Mouse (Mus musculus) embryonic facial prominence, embryonic 13.5 days (tissue): ENCODE results near the gene Ipcef1. TPM values are rescaled to one million over a fixed set of nuclear protein-coding genes. Genes with fewer than 3 reads are reported as not detected.

Experiments used
- ATAC-seq: fragments of 200-750 bp; cut with Nextera tagmentation; 2 replicates; pipeline ENCODE4 v1.8.0; 2017; ENCODE audit warnings: low read depth; ENCODE audit not compliant: insufficient number of reproducible peaks, insufficient read depth, low FRiP score, low TSS enrichment
- H3K27ac ChIP-seq: fragments of 300-500 bp; sonication (generic); 2 replicates; pipeline ENCODE4 v1.5.1; 2015; ENCODE audit warnings: moderate library complexity, mild to moderate bottlenecking, inconsistent platforms
- H3K27me3 ChIP-seq: fragments of 300-500 bp; sonication (generic); 2 replicates; pipeline ENCODE4 v1.6.1; 2015; ENCODE audit warnings: mild to moderate bottlenecking, inconsistent platforms
- H3K36me3 ChIP-seq: fragments of 300-500 bp; sonication (generic); 2 replicates; pipeline ENCODE4 v1.6.1; 2015; ENCODE audit warnings: mild to moderate bottlenecking, inconsistent platforms
- H3K4me1 ChIP-seq: fragments of 300-500 bp; sonication (generic); 2 replicates; pipeline ENCODE4 v1.6.1; 2015; ENCODE audit warnings: inconsistent platforms
- H3K4me2 ChIP-seq: fragments of 300-500 bp; sonication (generic); 2 replicates; pipeline ENCODE4 v1.6.1; 2015; ENCODE audit warnings: moderate library complexity, mild to moderate bottlenecking, inconsistent platforms
- H3K4me3 ChIP-seq: fragments of 300-500 bp; sonication (generic); 2 replicates; pipeline ENCODE4 v1.5.1; 2015; ENCODE audit warnings: mild to moderate bottlenecking, inconsistent platforms
- H3K9ac ChIP-seq: fragments of 300-500 bp; sonication (generic); 2 replicates; pipeline ENCODE4 v1.6.1; 2015; ENCODE audit warnings: mild to moderate bottlenecking, inconsistent platforms
- H3K9me3 ChIP-seq: fragments of 300-500 bp; sonication (generic); 2 replicates; pipeline ENCODE4 v1.6.1; 2016; ENCODE audit warnings: inconsistent platforms
- WGBS: fragments of 180-500 bp; shearing (Covaris S2); methylation state at CpG from one replicate; pipeline ENCODE4 v1.1.7; 2015; ENCODE audit warnings: mixed read lengths; 5-methylcytosine and 5-hydroxymethylcytosine counted together
- polyA plus RNA-seq: library from polyadenylated mRNA; unstranded; fragments of >200 nt; fragmentation: Nextera tagmentation; extraction: Ambion mirVana; gene quantifications from 2 replicates; pipeline ENCODE4 v1.2.1, GENCODE M21; 2015

Ipcef1 gene
- 0.29 and 0.48 TPM in 2 replicates for polyA plus RNA-seq

GRCm38 (mm10) chr10:7052315-7053017 lies at the start of gene Ipcef1:
TSS of gene Ipcef1 (minus strand) at chr10:7052478.
- 16% methylated on average over 12 of the region's 12 CpGs for WGBS
- no peak for ATAC-seq
- Histone ChIP-seq H3K27me3 (no peaks in the 10 kb centered on the region), H3K36me3 (no peaks in the 10 kb centered on the region), H3K9ac (0 out of 2 replicates have a peak within 1 kb of the TSS, but pooled peaks have one; percentile 40), H3K4me1 (peaks cover 8% of the 10 kb centered on the region; the same call in 1 of the 2 replicates), H3K27ac (no peak within 1 kb of the TSS), H3K4me3 (no peak within 1 kb of the TSS), H3K4me2 (peak within 1 kb of the TSS; percentile 34), H3K9me3 (no peaks in the 10 kb centered on the region)

- no peak overlapping the region for H3K9ac ChIP-seq
- no peaks in the 10 kb centered on the region for H3K9me3 ChIP-seq
- no peak overlapping the region for H3K27ac ChIP-seq
- H3K4me3 ChIP-seq = no peak overlapping the region
- H3K4me1 ChIP-seq = peaks cover 7% of the 10 kb centered on the region
- no peak for ATAC-seq
- WGBS = 92% methylated on average over 1 of the region's 1 CpGs
- no peaks in the 10 kb centered on the region for H3K36me3 ChIP-seq
- H3K4me2 ChIP-seq = no peak overlapping the region
- H3K27me3 ChIP-seq = no peaks in the 10 kb centered on the region
Measured at GRCm38 (mm10) chr10:7077971-7078370, 25.7 kb upstream of the Ipcef1 start.

- Histone ChIP-seq H3K27ac (no peak overlapping the region), H3K4me2 (no peak overlapping the region), H3K9ac (no peak overlapping the region), H3K27me3 (no peaks in the 10 kb centered on the region), H3K9me3 (no peaks in the 10 kb centered on the region), H3K36me3 (no peaks in the 10 kb centered on the region), H3K4me3 (no peak overlapping the region), H3K4me1 (peaks cover 7% of the 10 kb centered on the region)
- 67% methylated on average over 7 of the region's 7 CpGs for WGBS
- no peak for ATAC-seq
Measured at GRCm38 (mm10) chr10:7077389-7077808, 25.1 kb upstream of the Ipcef1 start.

DNA sequence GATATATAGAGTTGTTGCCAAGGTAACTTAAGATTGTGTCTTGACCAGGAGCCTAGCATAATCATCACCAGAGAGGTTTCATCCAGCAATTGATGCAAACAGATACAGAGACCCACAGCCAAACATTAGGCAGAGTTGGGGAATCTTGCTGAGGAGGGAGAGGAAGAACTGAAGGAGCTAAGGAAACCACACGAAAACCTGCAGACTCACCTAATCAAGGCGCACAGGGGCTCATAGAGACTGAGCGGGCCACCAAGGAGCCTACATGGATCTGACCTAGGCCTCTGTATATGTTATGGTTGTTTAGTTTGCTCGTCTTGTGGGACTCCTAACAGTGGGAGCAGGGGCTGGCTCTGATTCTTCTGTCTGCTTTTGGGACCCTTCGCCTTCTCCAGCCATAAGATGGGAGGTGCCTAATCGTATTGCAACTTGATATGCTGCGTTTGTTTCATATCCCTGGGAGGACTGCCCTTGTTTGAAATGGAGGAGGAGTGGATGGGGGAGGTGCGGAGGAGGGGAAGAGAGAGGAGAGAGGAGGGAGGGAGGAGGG lies 24.5 kb upstream of the Ipcef1 start:
- Histone ChIP-seq H3K9ac (0 out of 2 replicates have a peak overlapping the region, but pooled peaks have one; percentile 44), H3K4me3 (peak overlapping the region; percentile 24), H3K36me3 (no peaks in the 10 kb centered on the region), H3K27ac (peak overlapping the region; percentile 75), H3K9me3 (no peaks in the 10 kb centered on the region), H3K27me3 (no peaks in the 10 kb centered on the region), H3K4me1 (peaks cover 7% of the 10 kb centered on the region), H3K4me2 (peak overlapping the region; percentile 50)
- 0 out of 2 replicates have a peak, but pooled peaks have one; percentile 66 for ATAC-seq
- WGBS = 15% methylated on average over 7 of the region's 8 CpGs

DNA sequence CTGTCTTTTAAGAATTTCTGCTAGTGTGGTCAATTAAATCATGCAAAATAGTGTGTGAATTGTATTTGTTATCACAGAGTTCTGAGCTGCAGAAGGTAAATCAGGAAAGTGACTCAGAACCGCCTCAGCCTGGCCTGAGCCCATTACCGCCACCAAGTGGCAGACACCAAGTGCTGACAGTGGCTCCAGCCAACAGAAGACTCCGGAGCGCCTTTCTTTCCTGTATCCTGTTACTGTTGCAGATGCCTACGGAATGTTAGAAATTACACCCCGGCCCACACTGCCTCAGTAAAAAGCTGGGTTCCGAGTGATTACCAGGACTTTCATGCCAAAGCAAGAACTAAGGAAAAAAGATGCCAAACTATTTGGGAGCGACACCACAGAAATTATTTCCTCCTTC lies 23.9 kb upstream of the Ipcef1 start:
- ATAC-seq = peak; percentile 79
- Histone ChIP-seq H3K9ac (no peak overlapping the region), H3K4me3 (peak overlapping the region; percentile 24; the same call in 1 of the 2 replicates), H3K4me2 (peak overlapping the region; percentile 50), H3K4me1 (peaks cover 7% of the 10 kb centered on the region), H3K36me3 (no peaks in the 10 kb centered on the region), H3K27ac (peak overlapping the region; percentile 75), H3K9me3 (no peaks in the 10 kb centered on the region), H3K27me3 (no peaks in the 10 kb centered on the region)
- WGBS = 7% methylated on average over 8 of the region's 8 CpGs

DNA sequence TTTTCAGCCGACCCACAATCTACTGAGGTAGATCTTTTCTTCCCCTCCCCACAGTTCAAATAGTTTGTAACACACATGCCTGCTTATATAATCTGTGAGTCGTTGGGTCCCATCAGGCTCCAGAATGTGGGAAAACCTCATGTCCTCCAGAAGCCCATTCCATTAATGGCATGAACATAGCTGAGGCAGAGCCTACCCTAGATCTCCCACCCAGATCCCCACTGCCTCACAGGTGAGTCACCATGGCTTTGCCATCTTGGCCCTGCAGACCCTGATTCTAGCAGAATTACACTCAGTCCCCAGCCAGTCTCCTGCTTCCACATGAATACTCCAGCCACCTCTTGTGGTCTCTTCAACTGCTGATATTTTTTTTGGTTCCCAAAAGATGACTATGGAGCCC lies 23.4 kb upstream of the Ipcef1 start:
- H3K4me3 ChIP-seq = no peak overlapping the region
- H3K4me2 ChIP-seq = no peak overlapping the region
- WGBS = 80% methylated on average over 2 of the region's 2 CpGs
- H3K27me3 ChIP-seq = no peaks in the 10 kb centered on the region
- no peak for ATAC-seq
- H3K9me3 ChIP-seq = no peaks in the 10 kb centered on the region
- no peak overlapping the region for H3K27ac ChIP-seq
- H3K9ac ChIP-seq = no peak overlapping the region
- H3K36me3 ChIP-seq = no peaks in the 10 kb centered on the region
- H3K4me1 ChIP-seq = peaks cover 7% of the 10 kb centered on the region

- no peak overlapping the region for H3K4me3 ChIP-seq
- H3K27ac ChIP-seq = no peak overlapping the region
- 78% methylated on average over 2 of the region's 2 CpGs for WGBS
- peaks cover 7% of the 10 kb centered on the region for H3K4me1 ChIP-seq
- H3K9me3 ChIP-seq = no peaks in the 10 kb centered on the region
- no peak for ATAC-seq
- H3K36me3 ChIP-seq = no peaks in the 10 kb centered on the region
- H3K4me2 ChIP-seq = no peak overlapping the region
- no peak overlapping the region for H3K9ac ChIP-seq
- no peaks in the 10 kb centered on the region for H3K27me3 ChIP-seq
Measured at GRCm38 (mm10) chr10:7074231-7074630, 22.0 kb upstream of the Ipcef1 start.

DNA sequence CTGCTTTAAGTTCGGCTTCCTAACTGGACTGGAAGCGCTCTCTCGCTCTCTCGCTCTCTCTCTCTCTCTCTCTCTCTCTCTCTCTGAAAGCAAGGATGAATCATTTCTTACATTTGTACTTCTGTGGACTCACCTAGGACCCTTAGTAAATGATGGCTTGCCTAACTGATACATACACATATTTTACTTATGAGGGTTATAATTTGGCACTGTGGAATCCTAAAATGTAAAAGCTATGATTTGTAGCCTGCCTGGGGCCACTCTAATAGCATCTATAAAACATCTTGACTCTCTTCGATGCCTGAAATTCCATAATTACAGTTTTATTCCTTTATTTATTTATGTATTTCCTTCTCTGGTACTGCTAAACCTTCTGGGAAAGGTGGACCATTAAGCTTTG lies 18.6 kb upstream of the Ipcef1 start:
- WGBS = 83% methylated on average over 5 of the region's 5 CpGs

DNA sequence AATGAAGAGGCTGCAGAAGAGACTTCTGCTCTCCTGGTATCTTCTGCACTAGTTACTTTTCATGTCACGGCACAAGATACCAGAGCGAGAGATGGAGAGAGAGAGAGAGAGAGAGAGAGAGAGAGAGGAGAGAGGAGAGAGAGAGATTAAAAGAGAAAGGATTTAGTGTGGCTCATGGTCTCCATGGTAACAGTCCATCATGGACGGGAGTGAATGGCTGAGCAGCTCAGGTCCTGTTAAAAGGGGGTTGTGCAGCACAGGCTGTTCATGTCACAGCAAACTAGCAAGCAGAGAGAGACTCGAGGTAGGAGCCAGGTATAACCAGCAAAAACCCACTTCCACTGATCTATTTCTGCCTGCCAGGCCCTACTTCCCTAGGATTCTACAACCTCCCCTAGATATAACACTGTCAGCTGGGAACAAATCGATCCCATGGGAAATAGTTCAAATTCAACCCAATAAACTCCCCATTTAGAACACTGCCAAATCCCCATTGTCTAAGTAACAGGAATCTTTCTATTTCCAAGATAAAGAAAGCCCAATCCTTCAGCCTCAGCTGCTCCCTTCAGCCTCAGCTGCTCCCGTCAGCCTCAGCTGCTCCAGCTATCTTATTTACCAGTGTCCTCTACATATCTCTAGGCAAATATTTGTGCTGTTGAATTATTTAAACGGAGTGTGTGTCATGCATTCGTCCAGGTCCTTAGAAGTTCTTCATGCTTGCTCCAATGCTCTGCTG lies 18.0 kb upstream of the Ipcef1 start:
- H3K36me3 ChIP-seq = no peaks in the 10 kb centered on the region
- H3K4me3 ChIP-seq = no peak overlapping the region
- no peaks in the 10 kb centered on the region for H3K4me1 ChIP-seq
- H3K27me3 ChIP-seq = no peaks in the 10 kb centered on the region
- H3K9ac ChIP-seq = no peak overlapping the region
- WGBS = 68% methylated on average over 8 of the region's 8 CpGs
- H3K9me3 ChIP-seq = no peaks in the 10 kb centered on the region
- ATAC-seq = no peak
- H3K27ac ChIP-seq = no peak overlapping the region
- H3K4me2 ChIP-seq = no peak overlapping the region

More for the DNA sequence above, 18.6 kb upstream of the Ipcef1 start:
- no peak overlapping the region for H3K4me2 ChIP-seq
- no peak overlapping the region for H3K27ac ChIP-seq
- no peaks in the 10 kb centered on the region for H3K4me1 ChIP-seq
- H3K27me3 ChIP-seq = no peaks in the 10 kb centered on the region
- no peaks in the 10 kb centered on the region for H3K9me3 ChIP-seq
- H3K36me3 ChIP-seq = no peaks in the 10 kb centered on the region
- no peak for ATAC-seq
- H3K9ac ChIP-seq = no peak overlapping the region
- H3K4me3 ChIP-seq = no peak overlapping the region

- no peak for ATAC-seq
- WGBS = 90% methylated on average over 2 of the region's 2 CpGs
- Histone ChIP-seq H3K4me1 (no peaks in the 10 kb centered on the region), H3K27me3 (no peaks in the 10 kb centered on the region), H3K27ac (no peak overlapping the region), H3K9ac (no peak overlapping the region), H3K4me2 (no peak overlapping the region), H3K4me3 (no peak overlapping the region), H3K36me3 (no peaks in the 10 kb centered on the region), H3K9me3 (no peaks in the 10 kb centered on the region)
Measured at GRCm38 (mm10) chr10:7069090-7069489, 16.8 kb upstream of the Ipcef1 start.

- H3K9me3 ChIP-seq = no peaks in the 10 kb centered on the region
- H3K9ac ChIP-seq = no peak overlapping the region
- no peaks in the 10 kb centered on the region for H3K36me3 ChIP-seq
- no peak for ATAC-seq
- no peaks in the 10 kb centered on the region for H3K27me3 ChIP-seq
- H3K4me3 ChIP-seq = no peak overlapping the region
- H3K27ac ChIP-seq = no peak overlapping the region
- no peaks in the 10 kb centered on the region for H3K4me1 ChIP-seq
- no peak overlapping the region for H3K4me2 ChIP-seq
- WGBS = 65% methylated on average over 12 of the region's 12 CpGs
Measured at GRCm38 (mm10) chr10:7068608-7069007, 16.3 kb upstream of the Ipcef1 start.
